Mouse (Mus musculus): Measurements from ENCODE around the gene Aff2.

- no peak for TF ChIP-seq CTCF (IDR thresholded peaks at IDR 0.05; ENCODE audit: borderline replicate concordance, insufficient read depth, low read length)
- TF ChIP-seq POLR2A (IDR thresholded peaks at IDR 0.05; ENCODE audit: low read depth, low read length): no peak
Observed at GRCm38 (mm10) chrX:69608793-69609192, 248.7 kb downstream of the Aff2 start.
